Mouse (Mus musculus) brain, adult 10 weeks (tissue): Measurements from ENCODE around the gene Dhrs2. TPM values are rescaled to one million over a fixed set of nuclear protein-coding genes. Genes with fewer than 3 reads are reported as not detected.

Experiments used
- polyA plus RNA-seq: library from polyadenylated mRNA; stranded (reverse); fragments of 350-450 nt; fragmentation: Illumina TruSeq; extraction: RNeasy Lipid Tissue Mini Kit (QIAGEN cat#74804); gene quantifications from one replicate; pipeline ENCODE4 v1.2.3, GENCODE M21; 2015; ENCODE audit warnings: low read depth, low replicate concordance

Dhrs2 gene
- polyA plus RNA-seq, result not detected

GRCm38 (mm10) chr14:55221707-55222106 lies at the start of gene Dhrs2:
Gene Dhrs2, plus strand, starts transcription at chr14:55222007.

Other genes with a start within 250 kb of the Dhrs2 start
- not detected for gene Gm17428, start 245.1 kb upstream of the Dhrs2 start, polyA plus RNA-seq
- 17.5 TPM for gene Myh7, start 227.4 kb upstream of the Dhrs2 start, polyA plus RNA-seq
- gene Ngdn, start 206.6 kb upstream of the Dhrs2 start, polyA plus RNA-seq, result 34.0 TPM
- gene Zfhx2, start 129.7 kb upstream of the Dhrs2 start, polyA plus RNA-seq, result 15.5 TPM
- 28.1 TPM for gene Thtpa, start 127.2 kb upstream of the Dhrs2 start, polyA plus RNA-seq
- gene Ap1g2, start 115.4 kb upstream of the Dhrs2 start, polyA plus RNA-seq, result 7.5 TPM
- gene Jph4, start 105.1 kb upstream of the Dhrs2 start, polyA plus RNA-seq, result 157 TPM